Mouse (Mus musculus): ENCODE measurements around the gene Rhobtb1.

DNA sequence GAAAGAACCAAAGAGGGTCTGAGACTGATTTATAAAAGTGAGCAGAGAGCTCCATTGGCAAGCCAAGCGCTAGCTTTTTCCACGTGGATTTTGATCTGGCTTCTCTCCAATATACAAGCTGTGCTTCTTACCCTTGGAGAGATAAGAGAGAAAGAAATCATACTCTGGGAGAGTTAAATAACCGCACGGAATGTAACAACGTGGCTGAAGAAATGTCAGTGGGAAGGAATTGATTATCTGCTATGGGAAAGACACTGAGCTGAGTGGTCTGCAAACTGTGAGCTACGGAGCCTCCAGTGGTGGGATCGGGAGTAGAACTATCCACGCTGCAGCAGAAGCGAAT lies 46.4 kb upstream of the Rhobtb1 start:
- TF ChIP-seq CTCF (IDR thresholded peaks at IDR 0.05; ENCODE audit: extremely low read depth, insufficient read depth, insufficient read length, insufficient replicate concordance) (no peak), POLR2A (IDR thresholded peaks at IDR 0.05; ENCODE audit: low read depth, low read length) (no peak)
